Comparison of ENCODE assay signal across 10 mouse cellular contexts in genomic region chr10:97409181-97409581, GRCm38 (mm10).
A peak's percentile ranks its signal among the peaks of the same experiment; 100 is the strongest.
DNase-seq lines count a peak whose midpoint lies in the region; ATAC-seq and TF ChIP-seq lines count a peak whose summit lies in the region.
"Had no signal": no experiment of that assay in that cellular context is flagged by ENCODE, and none has a peak within 500 bp of the region (broad histone marks: within the 10 kb centered on the region; RNA-seq: fewer than 3 reads in every experiment).

No protein-coding gene starts in this region.

- H3K27ac ChIP-seq in midbrain, postnatal 0 days (ENCODE audit: low read depth, low read length) = no peak overlapping the region
- H3K27ac ChIP-seq: embryonic facial prominence, embryonic 12.5 days; liver, embryonic 15.5 days had no signal

- H3K4me3 ChIP-seq in midbrain, postnatal 0 days (ENCODE audit: low read depth, low read length) = no peak overlapping the region
- H3K4me3 ChIP-seq: embryonic facial prominence, embryonic 12.5 days; liver, embryonic 15.5 days had no signal

- no peak for TF ChIP-seq CTCF in midbrain, postnatal 0 days (IDR thresholded peaks at IDR 0.05)

- H3K4me2 ChIP-seq in midbrain, postnatal 0 days (ENCODE audit: low read depth, low read length, poor library complexity, severe bottlenecking) = no peak overlapping the region
- H3K4me2 ChIP-seq: embryonic facial prominence, embryonic 12.5 days; liver, embryonic 15.5 days had no signal

- WGBS in midbrain, postnatal 0 days = 70% methylated on average over 1 of the region's 1 CpGs

- H3K27me3 ChIP-seq in midbrain, postnatal 0 days (ENCODE audit: insufficient read depth, low read length) = no peaks in the 10 kb centered on the region
- H3K27me3 ChIP-seq: embryonic facial prominence, embryonic 12.5 days; liver, embryonic 15.5 days had no signal

- no peak overlapping the region for H3K9ac ChIP-seq in midbrain, postnatal 0 days (replicated peaks; ENCODE audit: low read length, poor library complexity, severe bottlenecking)
- H3K9ac ChIP-seq: embryonic facial prominence, embryonic 12.5 days; liver, embryonic 15.5 days had no signal

- H3K4me1 ChIP-seq in midbrain, postnatal 0 days (ENCODE audit: insufficient read depth, low read length) = no peaks in the 10 kb centered on the region
- H3K4me1 ChIP-seq: liver, embryonic 15.5 days had no signal

- H3K9me3 ChIP-seq in midbrain, postnatal 0 days (ENCODE audit: low read length) = no peaks in the 10 kb centered on the region
- H3K9me3 ChIP-seq: embryonic facial prominence, embryonic 12.5 days; liver, embryonic 15.5 days had no signal

- DNase-seq in heart, adult 8-10 months (ENCODE audit: low spot score) = peak; percentile 40
- DNase-seq in heart, postnatal 36 days = no peak
- peak; percentile 76 for DNase-seq in embryo, embryonic 10.5 days (ENCODE audit: low spot score)
- DNase-seq in kidney, adult 9 months = peak; percentile 36
- DNase-seq in skeletal muscle tissue, adult 2 months (ENCODE audit: low read depth, low spot score) = peak; percentile 79
- no peak for DNase-seq in cerebellum, adult 9-11 months
- DNase-seq in urinary bladder, postnatal 14 days (ENCODE audit: low spot score) = no peak
- no peak for DNase-seq in midbrain, postnatal 0 days (ENCODE audit: low spot score)

- intact Hi-C loops in heart, postnatal 36 days (cut with DNase I) = no loop called here

- no peaks in the 10 kb centered on the region for H3K36me3 ChIP-seq in midbrain, postnatal 0 days (ENCODE audit: insufficient read depth, low read length)
- H3K36me3 ChIP-seq: embryonic facial prominence, embryonic 12.5 days; liver, embryonic 15.5 days had no signal

- no peak for ATAC-seq in midbrain, postnatal 0 days (ENCODE audit: low FRiP score)

Comparison
In these comparisons a context has a peak if more than half of its experiments do, and no peak if none do; other contexts are left out.
1. DNase-seq: peak in heart, adult 8-10 months (single experiment), embryo, embryonic 10.5 days (single experiment), kidney, adult 9 months (single experiment) and skeletal muscle tissue, adult 2 months (single experiment); none in heart, postnatal 36 days (0 of 2), cerebellum, adult 9-11 months (single experiment), urinary bladder, postnatal 14 days (single experiment) and midbrain, postnatal 0 days (single experiment).